8 mouse cellular contexts compared by ENCODE assay signal in the genomic region with DNA sequence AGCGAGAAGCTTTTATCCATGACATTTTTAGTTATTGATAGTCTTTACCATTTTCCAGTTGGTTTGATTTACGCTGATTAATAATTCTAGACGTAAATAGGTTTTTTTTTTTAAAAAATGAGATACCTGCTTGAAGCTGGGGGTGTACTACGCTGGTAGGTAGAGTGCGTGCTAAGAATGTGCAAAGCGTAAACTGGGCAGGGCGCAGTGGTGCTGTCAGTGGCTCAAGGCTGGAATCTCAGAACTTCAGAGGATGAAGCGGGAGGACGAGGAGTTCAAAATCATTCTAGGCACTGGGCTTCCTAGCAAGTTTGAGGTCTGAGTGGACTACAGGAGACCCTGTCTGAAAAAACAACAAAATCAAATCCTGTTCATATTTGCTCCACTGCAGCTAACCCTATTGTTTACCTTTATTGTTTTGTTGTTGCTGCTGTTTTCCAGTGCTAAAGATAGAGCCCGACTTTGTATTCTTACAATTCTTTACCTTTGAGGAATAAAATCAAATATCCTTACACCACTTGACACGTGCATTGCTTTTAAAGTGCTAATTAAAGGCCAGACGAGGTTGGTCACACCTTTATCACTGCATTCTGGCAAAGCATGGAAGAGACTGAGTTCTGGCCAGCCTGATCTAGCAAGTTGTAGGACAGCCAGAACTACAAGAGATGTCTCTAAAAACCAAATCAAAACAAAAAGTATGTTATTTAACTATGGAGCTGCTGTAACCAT. TPM values are rescaled to one million over a fixed set of nuclear protein-coding genes. Genes with fewer than 3 reads are reported as not detected.
DNase-seq lines count a peak whose midpoint lies in the region; ATAC-seq and TF ChIP-seq lines count a peak whose summit lies in the region.

No protein-coding gene starts in this region.

- no peaks in the 10 kb centered on the region for H3K27me3 ChIP-seq in heart, embryonic 14.5 days (ENCODE audit: control insufficient read depth, insufficient read depth, low read length)
- H3K27me3 ChIP-seq in midbrain, embryonic 11.5 days (ENCODE audit: control insufficient read depth, insufficient read depth, low read length), result no peaks in the 10 kb centered on the region

- ATAC-seq in heart, embryonic 14.5 days (ENCODE audit: insufficient number of reproducible peaks, insufficient read depth, low FRiP score, low read depth), result 0 out of 2 replicates have a peak, but pooled peaks have one; percentile 28
- peak; percentile 62 for ATAC-seq in midbrain, embryonic 11.5 days (ENCODE audit: low FRiP score)

- 13% methylated on average over 12 of the region's 12 CpGs for WGBS in heart, embryonic 14.5 days
- 15% methylated on average over 12 of the region's 12 CpGs for WGBS in midbrain, embryonic 11.5 days

- H3K9me3 ChIP-seq in heart, embryonic 14.5 days (ENCODE audit: control insufficient read depth, low read length), result no peaks in the 10 kb centered on the region
- H3K9me3 ChIP-seq in midbrain, embryonic 11.5 days (ENCODE audit: control insufficient read depth, low read length), result no peaks in the 10 kb centered on the region

- no peak for TF ChIP-seq POLR2A in brain, embryonic 14.5 days (IDR thresholded peaks at IDR 0.05; ENCODE audit: borderline replicate concordance, extremely low read depth, insufficient read depth, insufficient read length, poor library complexity, severe bottlenecking)

- H3K36me3 ChIP-seq in heart, embryonic 14.5 days (ENCODE audit: control insufficient read depth, insufficient read depth, low read length), result peaks cover 36% of the 10 kb centered on the region
- H3K36me3 ChIP-seq in midbrain, embryonic 11.5 days (ENCODE audit: control insufficient read depth, insufficient read depth, low read length), result peaks cover 3% of the 10 kb centered on the region

- H3K4me2 ChIP-seq in heart, embryonic 14.5 days (ENCODE audit: low read length), result peak overlapping the region; percentile 88
- peak overlapping the region; percentile 88 for H3K4me2 ChIP-seq in midbrain, embryonic 11.5 days

- peak overlapping the region in 1 of 2 experiments; percentile 86; a peak in 1 of 4 replicates for H3K27ac ChIP-seq in heart, embryonic 14.5 days (replicated peaks in 1 of 2; ENCODE audit: control insufficient read depth in 1 of 2, insufficient read depth in 1 of 2, low read depth in 2 of 2, low read length in 2 of 2)
- H3K27ac ChIP-seq in midbrain, embryonic 11.5 days (ENCODE audit: low read depth, low read length), result no peak overlapping the region

- no peak for TF ChIP-seq CTCF in brain, embryonic 14.5 days (IDR thresholded peaks at IDR 0.05; ENCODE audit: borderline replicate concordance, extremely low read depth, insufficient read depth, insufficient read length)

- peak overlapping the region; percentile 63 for H3K9ac ChIP-seq in heart, embryonic 14.5 days (ENCODE audit: low read length)
- peak overlapping the region; percentile 83 for H3K9ac ChIP-seq in midbrain, embryonic 11.5 days (ENCODE audit: low read length)

- DNase-seq in layer of hippocampus, adult 11-12 months (ENCODE audit: low spot score), result peak; percentile 24
- DNase-seq in layer of hippocampus, adult 9-11 months, result no peak
- DNase-seq in brain, embryonic 14.5 days (ENCODE audit: low read depth), result peak; percentile 55
- peak; percentile 31 to 54 for DNase-seq in kidney, postnatal 36 days
- DNase-seq in midbrain, embryonic 11.5 days (ENCODE audit: low spot score, missing footprints), result peak; percentile 81
- no peak for DNase-seq in gastrocnemius, postnatal 4 days (ENCODE audit: low spot score in 2 of 2)
- DNase-seq in left cerebral cortex, adult 11 months (ENCODE audit: low spot score), result no peak

- H3K4me3 ChIP-seq in heart, embryonic 14.5 days (ENCODE audit: control insufficient read depth in 1 of 2, insufficient read depth in 1 of 2, low read depth in 1 of 2, low read length in 2 of 2), result peak overlapping the region; percentile 62 to 95
- peak overlapping the region; percentile 75 for H3K4me3 ChIP-seq in midbrain, embryonic 11.5 days (ENCODE audit: low read depth, low read length)

- peaks cover 7 to 21% of the 10 kb centered on the region in 2 experiments; a peak in 3 of 4 replicates for H3K4me1 ChIP-seq in heart, embryonic 14.5 days (ENCODE audit: control insufficient read depth in 2 of 2, insufficient read depth in 2 of 2, low read length in 2 of 2)
- H3K4me1 ChIP-seq in midbrain, embryonic 11.5 days (ENCODE audit: control insufficient read depth, insufficient read depth, low read length), result peaks cover 14% of the 10 kb centered on the region

RNA-seq across cellular contexts. Expression of gene Rab13, which starts 0.6 kb away (rescaled TPM):
- 14.5 and 16.4 TPM in 2 replicates for polyA plus RNA-seq in brain, embryonic 14.5 days (2012; rRNA removed)
- 12.1 and 12.6 TPM in 2 replicates for polyA plus RNA-seq in heart, embryonic 14.5 days (2014; fragmentation: Nextera tagmentation; extraction: Ambion mirVana)
- 14.4 and 16.4 TPM in 2 replicates for polyA plus RNA-seq in midbrain, embryonic 11.5 days (2014; fragmentation: Nextera tagmentation; extraction: Ambion mirVana)
- 10 to 100 TPM; 26.8 to 29.3 TPM for total RNA-seq in gastrocnemius, postnatal 4 days (2021)

RNA-seq across cellular contexts. Expression of gene Rps27, which starts 0.7 kb away (rescaled TPM):
- 2,101 and 2,543 TPM in 2 replicates for polyA plus RNA-seq in brain, embryonic 14.5 days (2012; rRNA removed)
- polyA plus RNA-seq in heart, embryonic 14.5 days (2014; fragmentation: Nextera tagmentation; extraction: Ambion mirVana), result 1,133 and 1,344 TPM in 2 replicates
- polyA plus RNA-seq in midbrain, embryonic 11.5 days (2014; fragmentation: Nextera tagmentation; extraction: Ambion mirVana), result 1,063 and 1,232 TPM in 2 replicates
- 1,000 to 10,000 TPM; 1,726 to 1,789 TPM for total RNA-seq in gastrocnemius, postnatal 4 days (2021)

RNA-seq across cellular contexts. Expression of gene Jtb, which starts 17.3 kb away (rescaled TPM):
- 48.4 and 76.8 TPM in 2 replicates for polyA plus RNA-seq in brain, embryonic 14.5 days (2012; rRNA removed)
- 95.1 and 96.7 TPM in 2 replicates for polyA plus RNA-seq in heart, embryonic 14.5 days (2014; fragmentation: Nextera tagmentation; extraction: Ambion mirVana)
- 110 and 112 TPM in 2 replicates for polyA plus RNA-seq in midbrain, embryonic 11.5 days (2014; fragmentation: Nextera tagmentation; extraction: Ambion mirVana)
- total RNA-seq in gastrocnemius, postnatal 4 days (2021), result 10 to 100 TPM; 48.9 to 53.8 TPM

RNA-seq across cellular contexts. Expression of gene Creb3l4, which starts 29.2 kb away (rescaled TPM):
- 1.3 and 2.4 TPM in 2 replicates for polyA plus RNA-seq in brain, embryonic 14.5 days (2012; rRNA removed)
- polyA plus RNA-seq in heart, embryonic 14.5 days (2014; fragmentation: Nextera tagmentation; extraction: Ambion mirVana), result 1.9 and 3.5 TPM in 2 replicates
- polyA plus RNA-seq in midbrain, embryonic 11.5 days (2014; fragmentation: Nextera tagmentation; extraction: Ambion mirVana), result 3.2 and 4.3 TPM in 2 replicates
- under 1 TPM; 0.18 to 0.25 TPM for total RNA-seq in gastrocnemius, postnatal 4 days (2021)

RNA-seq across cellular contexts. Expression of gene Slc39a1, which starts 33.9 kb away (rescaled TPM):
- 24.0 and 35.8 TPM in 2 replicates for polyA plus RNA-seq in brain, embryonic 14.5 days (2012; rRNA removed)
- 86.6 and 88.2 TPM in 2 replicates for polyA plus RNA-seq in heart, embryonic 14.5 days (2014; fragmentation: Nextera tagmentation; extraction: Ambion mirVana)
- 58.7 and 59.4 TPM in 2 replicates for polyA plus RNA-seq in midbrain, embryonic 11.5 days (2014; fragmentation: Nextera tagmentation; extraction: Ambion mirVana)
- 10 to 100 TPM; 81.1 to 84.6 TPM for total RNA-seq in gastrocnemius, postnatal 4 days (2021)

Comparison
In these comparisons a context has a peak if more than half of its experiments do, and no peak if none do; other contexts are left out.
1. DNase-seq: peak in layer of hippocampus, adult 11-12 months (single experiment), brain, embryonic 14.5 days (single experiment), kidney, postnatal 36 days (2 of 2) and midbrain, embryonic 11.5 days (single experiment); none in layer of hippocampus, adult 9-11 months (single experiment), gastrocnemius, postnatal 4 days (0 of 2) and left cerebral cortex, adult 11 months (single experiment).